Mouse (Mus musculus): ENCODE results near the gene Cma1. TPM values are rescaled to one million over a fixed set of nuclear protein-coding genes. Genes with fewer than 3 reads are reported as not detected.

Gene Cma1
- polyA plus RNA-seq, 1 experiment: 0.08 TPM

Other genes starting within 250 kb of the Cma1 start
- gene Tgm1, start 230.7 kb downstream of the Cma1 start, polyA plus RNA-seq (2012; rRNA removed): 0.14 and 0.21 TPM in 2 replicates
- 60.7 and 64.3 TPM in 2 replicates for gene Rabggta, start 222.4 kb downstream of the Cma1 start, polyA plus RNA-seq (2012; rRNA removed)
- 111 and 119 TPM in 2 replicates for gene Dhrs1, start 199.0 kb downstream of the Cma1 start, polyA plus RNA-seq (2012; rRNA removed)
- 8.9 and 9.0 TPM in 2 replicates for gene Nop9, start 199.0 kb downstream of the Cma1 start, polyA plus RNA-seq (2012; rRNA removed)
- gene Cideb, start 186.2 kb downstream of the Cma1 start, polyA plus RNA-seq (2012; rRNA removed): 15.6 and 18.7 TPM in 2 replicates
- 0.18 and 0.19 TPM in 2 replicates for gene Ltb4r2, start 183.2 kb downstream of the Cma1 start, polyA plus RNA-seq (2012; rRNA removed)
- 0.11 and 0.14 TPM in 2 replicates for gene Ltb4r1, start 178.7 kb downstream of the Cma1 start, polyA plus RNA-seq (2012; rRNA removed)
- gene Adcy4, start 160.6 kb downstream of the Cma1 start, polyA plus RNA-seq (2012; rRNA removed): 4.0 and 4.3 TPM in 2 replicates
- 0.67 and 0.68 TPM in 2 replicates for gene Ripk3, start 155.8 kb downstream of the Cma1 start, polyA plus RNA-seq (2012; rRNA removed)
- 1.5 and 2.7 TPM in 2 replicates for gene Nfatc4, start 121.5 kb downstream of the Cma1 start, polyA plus RNA-seq (2012; rRNA removed)
- 3.8 and 4.3 TPM in 2 replicates for gene Nynrin, start 90.7 kb downstream of the Cma1 start, polyA plus RNA-seq (2012; rRNA removed)
- gene Cbln3, start 60.3 kb downstream of the Cma1 start, polyA plus RNA-seq (2012; rRNA removed): 0.25 and 0.26 TPM in 2 replicates
- 10.3 and 12.2 TPM in 2 replicates for gene Khnyn, start 59.7 kb downstream of the Cma1 start, polyA plus RNA-seq (2012; rRNA removed)
- gene Sdr39u1, start 44.4 kb downstream of the Cma1 start, polyA plus RNA-seq (2012; rRNA removed): 122 and 128 TPM in 2 replicates
- not detected in 2 replicates for gene Cma2, start 6.3 kb upstream of the Cma1 start, polyA plus RNA-seq (2012; rRNA removed)
- not detected in 2 replicates for gene Mcpt1, start 73.3 kb upstream of the Cma1 start, polyA plus RNA-seq (2012; rRNA removed)
- not detected in 2 replicates for gene Mcpt9, start 85.8 kb upstream of the Cma1 start, polyA plus RNA-seq (2012; rRNA removed)
- gene Mcpt2, start 97.4 kb upstream of the Cma1 start, polyA plus RNA-seq (2012; rRNA removed): not detected in 2 replicates
- 0.10 TPM in 1 of 2 replicates, not detected in the other for gene Mcpt4, start 117.6 kb upstream of the Cma1 start, polyA plus RNA-seq (2012; rRNA removed)
- gene Mcpt8, start 140.6 kb upstream of the Cma1 start, polyA plus RNA-seq (2012; rRNA removed): not detected in 2 replicates
- gene Ctsg, start 157.9 kb upstream of the Cma1 start, polyA plus RNA-seq (2012; rRNA removed): 0.20 TPM in 1 of 2 replicates, not detected in the other
- 0.34 and 1.3 TPM in 2 replicates for gene Gzme, start 175.9 kb upstream of the Cma1 start, polyA plus RNA-seq (2012; rRNA removed)
- 1.2 and 3.4 TPM in 2 replicates for gene Gzmd, start 187.9 kb upstream of the Cma1 start, polyA plus RNA-seq (2012; rRNA removed)
- gene Gzmg, start 214.9 kb upstream of the Cma1 start, polyA plus RNA-seq (2012; rRNA removed): 1.4 and 3.8 TPM in 2 replicates
- gene Gzmn, start 229.9 kb upstream of the Cma1 start, polyA plus RNA-seq (2012; rRNA removed): not detected in 2 replicates